Mouse (Mus musculus) heart, postnatal 0 days (tissue): ENCODE measurements around the gene Pmch.

Experiments used
- CTCF ChIP-seq: IDR thresholded peaks from 2 replicates; pipeline ENCODE4 v1.5.1; 2016; ENCODE audit warnings: antibody characterized with exemption, control low read depth, low read depth
- EP300 ChIP-seq: IDR thresholded peaks from 2 replicates; pipeline ENCODE4 v1.6.1; 2016; ENCODE audit warnings: antibody characterized with exemption, low read depth

- peak; percentile 40 for TF ChIP-seq CTCF
- TF ChIP-seq EP300: no peak
These were observed 28.8 kb downstream of the Pmch start for GRCm38 (mm10) chr10:88119721-88120120.
